Mouse (Mus musculus): Measurements from ENCODE around the gene Thnsl2. TPM values are rescaled to one million over a fixed set of nuclear protein-coding genes. Genes with fewer than 3 reads are reported as not detected.
A peak's percentile ranks its signal among the peaks of the same experiment; 100 is the strongest.

Gene Thnsl2
- 4.6 and 5.4 TPM in 2 replicates for polyA plus RNA-seq (2016; fragmentation: Nextera tagmentation; extraction: Ambion mirVana)

- no peak within 1 kb of the TSS for H3K27ac ChIP-seq
- peaks cover 5% of the 10 kb centered on the region; the same call in 1 of the 2 replicates for H3K4me1 ChIP-seq
- no peaks in the 10 kb centered on the region for H3K9me3 ChIP-seq
- H3K36me3 ChIP-seq: no peaks in the 10 kb centered on the region
- H3K4me3 ChIP-seq: peak within 1 kb of the TSS; percentile 48
- WGBS: under 1% methylated on average over 32 of the region's 32 CpGs
- H3K9ac ChIP-seq: peak within 1 kb of the TSS; percentile 59
- no peaks in the 10 kb centered on the region for H3K27me3 ChIP-seq (replicated peaks)
- peak; percentile 92 for ATAC-seq (ENCODE audit: low FRiP score, low read depth)
- H3K4me2 ChIP-seq (replicated peaks): peak within 1 kb of the TSS; percentile 75
Measured at GRCm38 (mm10) chr6:71143894-71144455, at the start of gene Thnsl2. Thnsl2 (minus strand) TSS chr6:71144439.

DNA sequence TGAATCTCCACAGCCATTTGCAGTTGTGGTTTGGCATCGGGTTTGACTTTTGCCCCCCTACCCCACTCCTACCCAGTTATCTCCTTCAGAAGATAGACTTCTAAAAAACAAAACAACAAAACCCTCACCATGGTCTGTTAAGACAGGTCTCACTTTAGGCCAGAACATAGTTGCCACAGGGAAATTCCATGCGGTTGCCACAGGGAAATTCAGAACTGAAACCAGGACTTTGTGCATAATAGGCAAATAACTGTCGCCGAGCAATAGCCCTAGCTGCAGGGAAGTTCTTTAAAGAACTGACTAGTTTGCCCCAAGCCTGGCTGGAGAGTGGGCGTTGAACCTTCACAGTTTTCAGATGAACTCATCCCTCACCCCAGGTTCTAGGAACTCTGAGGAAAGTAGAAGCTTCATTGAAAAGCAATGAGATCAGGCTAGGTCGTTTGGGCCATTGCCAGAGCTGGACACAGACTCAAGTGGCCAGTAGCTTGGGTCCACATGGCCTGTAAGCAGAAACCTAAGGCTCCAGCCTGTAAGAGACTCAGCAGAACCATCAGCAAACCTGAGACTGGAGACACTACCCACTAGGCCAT, 49.0 kb upstream of the Thnsl2 start:
- Histone ChIP-seq H3K9ac (no peak overlapping the region), H3K9me3 (no peaks in the 10 kb centered on the region), H3K4me2 (replicated peaks) (no peak overlapping the region), H3K36me3 (no peaks in the 10 kb centered on the region), H3K27me3 (replicated peaks) (no peaks in the 10 kb centered on the region), H3K27ac (no peak overlapping the region), H3K4me3 (no peak overlapping the region), H3K4me1 (no peaks in the 10 kb centered on the region)
- ATAC-seq (ENCODE audit: low FRiP score, low read depth): no peak
- WGBS: 78% methylated on average over 6 of the region's 6 CpGs

DNA sequence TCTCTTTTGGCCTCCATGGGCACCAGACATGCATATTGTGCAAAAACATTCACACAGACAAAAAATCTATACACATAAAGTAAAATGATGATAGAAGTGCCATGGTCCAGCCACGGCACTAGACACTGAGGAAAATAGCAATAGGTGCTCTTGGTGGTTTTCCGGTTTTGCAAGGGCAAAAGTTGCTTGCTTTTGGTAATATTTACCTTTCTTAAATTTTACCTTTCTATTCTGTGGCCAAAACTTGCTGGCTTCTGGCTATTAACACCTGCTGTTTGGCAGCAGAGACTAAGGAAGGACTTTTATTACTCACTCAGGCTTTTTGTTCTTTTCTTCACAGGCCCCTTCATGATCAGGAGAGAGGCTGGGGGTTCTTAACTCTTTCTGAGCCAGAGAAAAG, 46.3 kb upstream of the Thnsl2 start:
- no peak overlapping the region for H3K9ac ChIP-seq
- no peak overlapping the region for H3K27ac ChIP-seq
- H3K36me3 ChIP-seq: no peaks in the 10 kb centered on the region
- no peak overlapping the region for H3K4me2 ChIP-seq (replicated peaks)
- no peaks in the 10 kb centered on the region for H3K27me3 ChIP-seq (replicated peaks)
- 76% methylated on average over 2 of the region's 2 CpGs for whole genome bisulfite sequencing
- no peak for ATAC-seq (ENCODE audit: low FRiP score, low read depth)
- H3K4me1 ChIP-seq: no peaks in the 10 kb centered on the region
- H3K9me3 ChIP-seq: no peaks in the 10 kb centered on the region
- no peak overlapping the region for H3K4me3 ChIP-seq

- Histone ChIP-seq H3K4me1 (no peaks in the 10 kb centered on the region), H3K27ac (no peak overlapping the region), H3K9me3 (no peaks in the 10 kb centered on the region), H3K4me2 (replicated peaks) (no peak overlapping the region), H3K27me3 (replicated peaks) (no peaks in the 10 kb centered on the region), H3K4me3 (no peak overlapping the region), H3K36me3 (no peaks in the 10 kb centered on the region), H3K9ac (no peak overlapping the region)
- no peak for ATAC-seq (ENCODE audit: low FRiP score, low read depth)
- 44% methylated on average over 1 of the region's 1 CpGs for WGBS
Measured at GRCm38 (mm10) chr6:71189578-71189977, 45.3 kb upstream of the Thnsl2 start.

DNA sequence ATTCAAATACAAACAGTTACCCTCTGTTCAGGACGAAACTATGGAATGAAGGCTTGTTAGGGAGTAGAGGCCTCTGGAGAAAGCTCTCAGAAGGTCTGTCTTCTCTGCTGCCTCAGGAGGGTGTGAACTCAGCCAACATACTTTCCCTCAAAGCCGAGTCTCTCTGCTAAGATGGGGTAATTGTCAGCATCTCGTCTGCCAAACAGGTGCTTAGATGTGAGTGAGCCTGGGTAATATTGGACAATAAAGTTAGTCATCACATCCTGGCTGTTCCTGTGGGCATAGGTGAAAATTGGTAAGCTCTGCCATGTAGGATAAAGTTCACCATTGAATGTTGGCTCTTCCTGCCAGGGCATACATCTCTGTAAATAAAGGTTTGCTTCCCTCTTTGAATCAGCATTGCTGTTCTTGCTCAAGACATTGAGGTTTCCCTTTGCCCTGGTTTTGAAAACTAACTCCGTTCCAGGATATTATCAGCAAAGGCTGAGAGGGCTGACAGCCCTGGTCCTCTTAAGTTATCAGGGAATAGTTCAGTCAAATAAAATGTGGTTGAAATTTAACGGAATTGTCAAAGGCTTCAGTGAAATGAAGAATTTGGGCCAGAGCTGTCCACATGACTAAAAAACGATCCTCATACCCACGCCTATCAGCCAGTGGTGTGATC, 40.8 kb upstream of the Thnsl2 start:
- Histone ChIP-seq H3K9me3 (no peaks in the 10 kb centered on the region), H3K27ac (no peak overlapping the region), H3K27me3 (replicated peaks) (no peaks in the 10 kb centered on the region), H3K36me3 (no peaks in the 10 kb centered on the region), H3K4me3 (no peak overlapping the region), H3K9ac (no peak overlapping the region), H3K4me1 (no peaks in the 10 kb centered on the region), H3K4me2 (replicated peaks) (no peak overlapping the region)
- ATAC-seq (ENCODE audit: low FRiP score, low read depth): no peak
- WGBS: 88% methylated on average over 7 of the region's 7 CpGs

- Histone ChIP-seq H3K9me3 (no peaks in the 10 kb centered on the region), H3K27me3 (replicated peaks) (no peaks in the 10 kb centered on the region), H3K4me1 (no peaks in the 10 kb centered on the region), H3K36me3 (no peaks in the 10 kb centered on the region), H3K4me2 (replicated peaks) (no peak overlapping the region), H3K27ac (no peak overlapping the region), H3K4me3 (no peak overlapping the region), H3K9ac (no peak overlapping the region)
- no peak for ATAC-seq (ENCODE audit: low FRiP score, low read depth)
- 87% methylated on average over 1 of the region's 1 CpGs for WGBS
Measured at GRCm38 (mm10) chr6:71180596-71180995, 36.4 kb upstream of the Thnsl2 start.

DNA sequence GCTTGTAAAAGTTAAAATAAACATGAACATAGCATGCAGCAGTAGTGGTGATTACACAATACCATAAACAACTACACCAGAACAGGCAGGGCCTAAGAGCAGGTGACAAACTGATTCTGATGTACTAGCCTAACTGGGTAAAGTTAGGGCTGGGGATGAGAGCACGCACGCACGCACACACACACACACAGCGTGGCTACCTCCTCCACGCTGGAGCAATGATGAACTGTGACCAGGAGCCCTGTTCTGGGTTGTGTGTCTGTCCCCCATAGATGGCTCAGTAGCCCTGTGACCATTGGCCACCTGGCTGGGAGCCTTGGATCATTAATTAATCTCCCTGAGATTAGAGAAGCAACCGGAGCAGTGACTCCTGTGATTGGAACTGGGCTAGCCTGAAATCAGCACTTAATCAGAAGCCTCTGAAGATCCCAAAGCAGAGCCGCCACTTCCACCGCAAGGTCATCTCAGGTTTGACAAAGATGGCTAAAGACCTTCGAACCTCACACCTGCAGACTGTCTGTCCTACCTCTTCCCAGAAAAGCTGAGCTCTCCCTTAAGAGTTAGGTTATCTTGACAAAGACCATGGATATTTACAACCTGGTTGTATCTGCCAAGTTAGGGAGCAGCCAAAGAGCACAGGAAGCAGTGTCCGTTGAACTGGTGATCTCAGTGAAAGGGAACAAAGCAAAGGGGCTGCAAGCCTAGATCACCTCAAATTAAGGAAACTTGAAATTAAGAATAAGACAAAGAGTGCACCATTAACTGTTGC, 28.8 kb upstream of the Thnsl2 start:
- no peak for ATAC-seq (ENCODE audit: low FRiP score, low read depth)
- H3K4me2 ChIP-seq (replicated peaks): no peak overlapping the region
- no peak overlapping the region for H3K9ac ChIP-seq
- no peaks in the 10 kb centered on the region for H3K27me3 ChIP-seq (replicated peaks)
- H3K36me3 ChIP-seq: no peaks in the 10 kb centered on the region
- H3K9me3 ChIP-seq: no peaks in the 10 kb centered on the region
- no peaks in the 10 kb centered on the region for H3K4me1 ChIP-seq
- no peak overlapping the region for H3K4me3 ChIP-seq
- WGBS: 88% methylated on average over 10 of the region's 10 CpGs
- H3K27ac ChIP-seq: no peak overlapping the region

GRCm38 (mm10) chr6:71166551-71167169, 22.4 kb upstream of the Thnsl2 start:
- no peaks in the 10 kb centered on the region for H3K36me3 ChIP-seq
- no peak overlapping the region for H3K9ac ChIP-seq
- 61% methylated on average over 6 of the region's 6 CpGs for WGBS
- H3K4me2 ChIP-seq (replicated peaks): no peak overlapping the region
- ATAC-seq (ENCODE audit: low FRiP score, low read depth): no peak
- no peaks in the 10 kb centered on the region for H3K27me3 ChIP-seq (replicated peaks)
- H3K4me3 ChIP-seq: no peak overlapping the region
- H3K9me3 ChIP-seq: no peaks in the 10 kb centered on the region
- no peak overlapping the region for H3K27ac ChIP-seq
- H3K4me1 ChIP-seq: no peaks in the 10 kb centered on the region

DNA sequence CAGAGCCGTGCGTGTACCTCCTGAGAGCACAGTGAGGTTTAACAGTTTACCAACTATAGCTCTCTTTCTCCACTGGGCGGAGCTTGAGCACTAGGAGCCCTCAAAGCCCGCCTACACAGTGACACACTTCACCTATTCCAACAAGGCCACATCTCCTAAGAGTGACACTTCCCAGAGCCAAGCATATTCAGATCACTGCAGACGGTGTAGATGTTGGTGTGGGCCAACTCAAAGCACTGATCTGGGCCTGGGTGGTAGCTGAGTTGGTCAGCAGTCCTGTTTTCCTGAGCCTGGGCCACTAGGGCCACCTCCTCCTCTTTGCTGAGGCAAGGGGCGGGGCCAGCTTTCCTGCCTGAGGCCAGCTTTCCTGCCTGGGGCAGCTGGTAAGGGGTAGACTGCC, 20.2 kb upstream of the Thnsl2 start:
- H3K4me1 ChIP-seq: no peaks in the 10 kb centered on the region
- H3K9me3 ChIP-seq: no peaks in the 10 kb centered on the region
- no peak overlapping the region for H3K27ac ChIP-seq
- H3K4me3 ChIP-seq: no peak overlapping the region
- H3K36me3 ChIP-seq: no peaks in the 10 kb centered on the region
- ATAC-seq (ENCODE audit: low FRiP score, low read depth): no peak
- no peak overlapping the region for H3K4me2 ChIP-seq (replicated peaks)
- no peak overlapping the region for H3K9ac ChIP-seq
- 31% methylated on average over 6 of the region's 6 CpGs for WGBS
- no peaks in the 10 kb centered on the region for H3K27me3 ChIP-seq (replicated peaks)

GRCm38 (mm10) chr6:71162269-71162668, 18.0 kb upstream of the Thnsl2 start:
- Histone ChIP-seq H3K36me3 (no peaks in the 10 kb centered on the region), H3K4me1 (no peaks in the 10 kb centered on the region), H3K4me3 (no peak overlapping the region), H3K27ac (no peak overlapping the region), H3K9me3 (no peaks in the 10 kb centered on the region), H3K27me3 (replicated peaks) (no peaks in the 10 kb centered on the region), H3K9ac (no peak overlapping the region), H3K4me2 (replicated peaks) (no peak overlapping the region)
- no peak for ATAC-seq (ENCODE audit: low FRiP score, low read depth)
- 77% methylated on average over 4 of the region's 4 CpGs for WGBS

- no peak overlapping the region for H3K4me3 ChIP-seq
- no peaks in the 10 kb centered on the region for H3K9me3 ChIP-seq
- no peak overlapping the region for H3K27ac ChIP-seq
- H3K9ac ChIP-seq: no peak overlapping the region
- no peaks in the 10 kb centered on the region for H3K27me3 ChIP-seq (replicated peaks)
- H3K4me2 ChIP-seq (replicated peaks): no peak overlapping the region
- H3K36me3 ChIP-seq: no peaks in the 10 kb centered on the region
- WGBS: 77% methylated on average over 7 of the region's 7 CpGs
- no peak for ATAC-seq (ENCODE audit: low FRiP score, low read depth)
- H3K4me1 ChIP-seq: no peaks in the 10 kb centered on the region
Measured at GRCm38 (mm10) chr6:71161290-71161689, 17.1 kb upstream of the Thnsl2 start.
